Mouse (Mus musculus): ENCODE results near the gene Arhgap40. TPM values are rescaled to one million over a fixed set of nuclear protein-coding genes. Genes with fewer than 3 reads are reported as not detected.

The Arhgap40 gene
- total RNA-seq, 2 experiments from 2014 or later: not detected

Other genes with a start within 250 kb of the Arhgap40 start
- 10 to 100 TPM; 23.0 to 36.4 TPM for gene Lbp, start 206.3 kb upstream of the Arhgap40 start, total RNA-seq (2021)
- gene Snhg11, start 137.2 kb upstream of the Arhgap40 start, total RNA-seq (2021): 10 to 100 TPM in 1 of 2 experiments, 1 to 10 TPM in 1; 8.4 to 14.9 TPM
- gene Ralgapb, start 102.9 kb upstream of the Arhgap40 start, total RNA-seq (2021): 10 to 100 TPM; 37.3 to 48.5 TPM
- gene Adig, start 10.2 kb upstream of the Arhgap40 start, total RNA-seq (2021): 10 to 100 TPM; 15.3 to 22.8 TPM
- gene Slc32a1, start 98.0 kb downstream of the Arhgap40 start, total RNA-seq (2021): under 1 TPM in 1 of 2 experiments, not detected in 1; 0.54 TPM
- 10 to 100 TPM; 17.1 to 18.2 TPM for gene Actr5, start 112.1 kb downstream of the Arhgap40 start, total RNA-seq (2021)
- gene Ppp1r16b, start 152.6 kb downstream of the Arhgap40 start, total RNA-seq (2021): 10 to 100 TPM; 15.7 to 16.9 TPM

Measured in adrenal gland, postnatal 4 days (tissue).